In genomic region chr13:9636505-9636904, GRCm38 (mm10) we compare ENCODE assay signal across 8 mouse cellular contexts.
DNase-seq lines count a peak whose midpoint lies in the region; ATAC-seq and TF ChIP-seq lines count a peak whose summit lies in the region.

No protein-coding gene starts in this region.

- H3K27me3 ChIP-seq in embryonic facial prominence, embryonic 11.5 days (ENCODE audit: control insufficient read depth, insufficient read depth, low read length), result no peaks in the 10 kb centered on the region
- H3K27me3 ChIP-seq in midbrain, postnatal 0 days (ENCODE audit: insufficient read depth, low read length), result no peaks in the 10 kb centered on the region

- peak; percentile 17 to 55 for DNase-seq in heart, adult 18-20 months
- no peak for DNase-seq in heart, adult 11 months
- peak; percentile 66 for DNase-seq in 3T3-L1 (ENCODE audit: low read depth, low spot score)
- DNase-seq in ZHBTc4 (ENCODE audit: low read depth, low spot score), result peak; percentile 64
- peak; percentile 51 for DNase-seq in embryonic facial prominence, embryonic 11.5 days (ENCODE audit: low spot score)
- peak; percentile 32 for DNase-seq in kidney, postnatal 14 days
- peak; percentile 36 for DNase-seq in midbrain, postnatal 0 days (ENCODE audit: low spot score)
- DNase-seq in layer of hippocampus, postnatal 25 days (ENCODE audit: extremely low spot score in 1 of 2, low spot score in 1 of 2), result no peak

- H3K36me3 ChIP-seq in embryonic facial prominence, embryonic 11.5 days (replicated peaks; ENCODE audit: control insufficient read depth, insufficient read depth, low read depth, low read length), result no peaks in the 10 kb centered on the region
- peaks cover 6% of the 10 kb centered on the region; the same call in 1 of the 2 replicates for H3K36me3 ChIP-seq in midbrain, postnatal 0 days (ENCODE audit: insufficient read depth, low read length)

- H3K9ac ChIP-seq in embryonic facial prominence, embryonic 11.5 days (replicated peaks; ENCODE audit: low read length), result no peak overlapping the region
- H3K9ac ChIP-seq in midbrain, postnatal 0 days (replicated peaks; ENCODE audit: low read length, poor library complexity, severe bottlenecking), result no peak overlapping the region

- H3K4me2 ChIP-seq in embryonic facial prominence, embryonic 11.5 days (ENCODE audit: low read depth, low read length), result no peak overlapping the region
- no peak overlapping the region for H3K4me2 ChIP-seq in midbrain, postnatal 0 days (ENCODE audit: low read depth, low read length, poor library complexity, severe bottlenecking)

- no peak overlapping the region for H3K27ac ChIP-seq in embryonic facial prominence, embryonic 11.5 days (replicated peaks; ENCODE audit: low read depth, low read length)
- no peak overlapping the region for H3K27ac ChIP-seq in midbrain, postnatal 0 days (ENCODE audit: low read depth, low read length)

- no peaks in the 10 kb centered on the region for H3K4me1 ChIP-seq in embryonic facial prominence, embryonic 11.5 days (ENCODE audit: control insufficient read depth, insufficient read depth, low read length)
- no peaks in the 10 kb centered on the region for H3K4me1 ChIP-seq in midbrain, postnatal 0 days (ENCODE audit: insufficient read depth, low read length)

- H3K9me3 ChIP-seq in embryonic facial prominence, embryonic 11.5 days (replicated peaks; ENCODE audit: control insufficient read depth, low read length), result no peaks in the 10 kb centered on the region
- H3K9me3 ChIP-seq in midbrain, postnatal 0 days (ENCODE audit: low read length), result no peaks in the 10 kb centered on the region

- TF ChIP-seq CTCF in midbrain, postnatal 0 days (IDR thresholded peaks at IDR 0.05), result peak; percentile 64

- no peak overlapping the region for H3K4me3 ChIP-seq in embryonic facial prominence, embryonic 11.5 days (ENCODE audit: low read depth, low read length)
- H3K4me3 ChIP-seq in midbrain, postnatal 0 days (ENCODE audit: low read depth, low read length), result no peak overlapping the region

- no peak for ATAC-seq in embryonic facial prominence, embryonic 11.5 days (replicated peaks; ENCODE audit: insufficient number of reproducible peaks, low FRiP score, low TSS enrichment, low read depth)
- ATAC-seq in midbrain, postnatal 0 days (ENCODE audit: low FRiP score), result peak; percentile 72; the same call in 1 of the 2 replicates

- 53% methylated on average over 4 of the region's 4 CpGs for WGBS in embryonic facial prominence, embryonic 11.5 days
- 53% methylated on average over 4 of the region's 4 CpGs for WGBS in midbrain, postnatal 0 days

Comparison
In these comparisons a context has a peak if more than half of its experiments do, and no peak if none do; other contexts are left out.
1. DNase-seq: peak in heart, adult 18-20 months (2 of 2), 3T3-L1 (single experiment), ZHBTc4 (single experiment), embryonic facial prominence, embryonic 11.5 days (single experiment), kidney, postnatal 14 days (single experiment) and midbrain, postnatal 0 days (single experiment); none in heart, adult 11 months (single experiment) and layer of hippocampus, postnatal 25 days (0 of 2).